Mouse (Mus musculus) liver, postnatal 0 days (tissue): Measurements from ENCODE around the gene Myl4.

Experiments used
- CTCF ChIP-seq: sonication (generic); IDR thresholded peaks from 2 replicates; pipeline ENCODE4 v1.5.1; 2016; ENCODE audit warnings: antibody characterized with exemption, low read depth
- EP300 ChIP-seq: IDR thresholded peaks from 2 replicates; pipeline ENCODE4 v1.6.1; 2016; ENCODE audit warnings: antibody characterized with exemption, low read depth, mild to moderate bottlenecking

- TF ChIP-seq CTCF (no peak), EP300 (0 out of 2 replicates have a peak, but pooled peaks have one; percentile 28)
Observed at GRCm38 (mm10) chr11:104550406-104550974, at the start of gene Myl4, which contains the start of gene Cdc27.
